In the genomic region with DNA sequence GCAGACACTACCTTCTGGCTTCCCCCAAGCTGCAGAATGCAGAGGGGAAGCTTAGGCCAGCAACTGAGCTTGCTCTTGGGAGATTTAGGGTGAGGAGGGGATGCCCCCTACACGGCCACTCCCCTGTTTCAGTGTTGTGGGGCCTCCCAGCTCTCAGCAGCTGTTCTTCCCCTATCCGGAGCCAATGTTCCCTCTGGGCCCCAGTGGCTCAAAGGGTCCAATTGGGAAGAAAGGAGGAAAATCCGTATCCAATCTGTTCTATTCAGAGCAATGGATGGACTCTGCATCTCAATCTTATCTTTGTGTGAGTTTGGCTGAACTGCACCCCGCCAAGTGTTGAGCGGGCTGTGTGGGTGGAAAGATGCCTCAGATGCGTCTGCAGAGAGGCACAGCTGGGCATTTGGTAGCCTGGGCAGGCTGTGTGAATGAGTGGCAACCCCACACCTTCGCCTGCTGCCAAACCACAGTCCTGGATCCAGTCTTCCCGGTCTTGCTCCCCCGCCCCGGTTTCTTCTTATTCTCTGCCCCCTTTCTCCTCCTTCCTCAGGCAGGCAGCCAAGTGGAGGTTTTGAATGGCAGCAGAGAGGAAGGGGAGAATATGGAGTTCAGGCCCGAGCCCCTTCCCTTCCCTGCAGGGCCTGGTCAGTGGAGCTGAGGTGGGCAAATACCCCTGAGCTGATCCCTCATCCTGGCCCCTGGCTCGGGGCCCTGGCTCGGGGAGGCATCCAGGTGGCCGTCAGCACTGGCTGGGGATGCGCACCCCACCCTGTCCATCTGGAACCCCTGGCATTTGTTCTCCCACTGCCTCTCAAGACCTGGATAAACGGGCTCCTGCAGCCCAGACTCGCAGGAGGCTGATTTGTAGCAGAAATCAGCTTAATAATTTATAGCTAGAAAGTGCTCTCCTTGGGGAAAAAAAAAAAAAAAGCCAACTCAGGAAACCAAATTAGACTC, we compare ENCODE assay signal across 9 mouse cellular contexts.
DNase-seq lines count a peak whose midpoint lies in the region; ATAC-seq lines count a peak whose summit lies in the region.
"Had no signal": no experiment of that assay in that cellular context is flagged by ENCODE, and none has a peak within 500 bp of the region (broad histone marks: within the 10 kb centered on the region; RNA-seq: fewer than 3 reads in every experiment).

No protein-coding gene starts in this region.

- no peak overlapping the region for H3K9ac ChIP-seq in kidney, embryonic 14.5 days (ENCODE audit: low read depth, low read length)
- H3K9ac ChIP-seq: liver, embryonic 13.5 days had no signal

- no peaks in the 10 kb centered on the region for H3K27me3 ChIP-seq in kidney, embryonic 14.5 days (ENCODE audit: control insufficient read depth, insufficient read depth, low read length)

- peak; percentile 52; the same call in 1 of the 2 replicates for ATAC-seq in kidney, embryonic 14.5 days (ENCODE audit: low FRiP score, low TSS enrichment)
- 0 out of 2 replicates have a peak, but pooled peaks have one; percentile 53 for ATAC-seq in erythroblast, adult 5-6 weeks (replicated peaks; ENCODE audit: low FRiP score, poor library complexity, severe bottlenecking)

- intact Hi-C loops in left cerebral cortex, postnatal 4 days (cut with DNase I): no loop called here

- H3K36me3 ChIP-seq in kidney, embryonic 14.5 days (ENCODE audit: control insufficient read depth, insufficient read depth, low read length): no peaks in the 10 kb centered on the region
- H3K36me3 ChIP-seq: liver, embryonic 13.5 days had no signal

- H3K4me3 ChIP-seq in kidney, embryonic 14.5 days (ENCODE audit: low read length): no peak overlapping the region
- H3K4me3 ChIP-seq: liver, embryonic 13.5 days had no signal

- H3K9me3 ChIP-seq in kidney, embryonic 14.5 days (ENCODE audit: control insufficient read depth, low read length): no peaks in the 10 kb centered on the region
- H3K9me3 ChIP-seq: liver, embryonic 13.5 days had no signal

- peak overlapping the region; percentile 10; the same call in 1 of the 2 replicates for H3K4me2 ChIP-seq in kidney, embryonic 14.5 days (replicated peaks; ENCODE audit: low read depth, low read length)
- H3K4me2 ChIP-seq: liver, embryonic 13.5 days had no signal

- H3K27ac ChIP-seq in kidney, embryonic 14.5 days (ENCODE audit: low read depth, low read length): peak overlapping the region; percentile 27; the same call in 1 of the 2 replicates
- H3K27ac ChIP-seq: liver, embryonic 13.5 days had no signal

- H3K4me1 ChIP-seq in kidney, embryonic 14.5 days (ENCODE audit: control insufficient read depth, insufficient read depth, low read length): peaks cover 22% of the 10 kb centered on the region
- H3K4me1 ChIP-seq: liver, embryonic 13.5 days had no signal

- no peak for DNase-seq in kidney, adult 18-20 months
- peak; percentile 50 for DNase-seq in adipocyte (ENCODE audit: low spot score)
- DNase-seq in left cerebral cortex, postnatal 4 days: peak; percentile 83
- peak; percentile 25 for DNase-seq in skeletal muscle tissue, adult 2 months (ENCODE audit: low read depth, low spot score)
- no peak for DNase-seq in B cell, adult 2 months
- DNase-seq in urinary bladder, postnatal 36 days (ENCODE audit: low spot score in 2 of 2): no peak
- DNase-seq: liver, embryonic 13.5 days had no signal

- 46% methylated on average over 17 of the region's 17 CpGs for WGBS in kidney, embryonic 14.5 days

Comparison
In these comparisons a context has a peak if more than half of its experiments do, and no peak if none do; other contexts are left out.
1. DNase-seq: peak in adipocyte (single experiment), left cerebral cortex, postnatal 4 days (single experiment) and skeletal muscle tissue, adult 2 months (single experiment); none in kidney, adult 18-20 months (single experiment), B cell, adult 2 months (0 of 2) and urinary bladder, postnatal 36 days (0 of 2).